Mouse (Mus musculus) E14TG2a.4 (cell line): ENCODE results near the gene Tmem210.
A peak's percentile ranks its signal among the peaks of the same experiment; 100 is the strongest.

Experiments used
- H3K27me3 ChIP-seq: 2 replicates; pipeline ENCODE4 v1.6.1; 2014; ENCODE audit warnings: low read length, control low read depth; ENCODE audit not compliant: insufficient read depth
- H3K36me3 ChIP-seq: 2 replicates; pipeline ENCODE4 v1.6.1; 2014; ENCODE audit warnings: low read length, control low read depth; ENCODE audit not compliant: insufficient read depth
- H3K4me1 ChIP-seq: replicated peaks from 2 replicates; pipeline ENCODE4 v1.6.1; 2014; ENCODE audit warnings: low read depth, low read length, control low read depth
- H3K4me3 ChIP-seq: replicated peaks from 2 replicates; pipeline ENCODE4 v1.5.1; 2014; ENCODE audit warnings: mild to moderate bottlenecking, low read length
- H3K9me3 ChIP-seq: 2 replicates; pipeline ENCODE4 v1.6.1; 2014; ENCODE audit warnings: low read length, control low read depth
- CTCF ChIP-seq: conservative IDR thresholded peaks from 2 replicates; pipeline ENCODE4 v1.5.1; 2014; ENCODE audit warnings: low read length
- NANOG ChIP-seq: IDR thresholded peaks from 2 replicates; pipeline ENCODE4 v1.6.1; 2014; ENCODE audit warnings: borderline replicate concordance, low read length, mixed read lengths
- POU5F1 ChIP-seq: IDR thresholded peaks from 2 replicates; pipeline ENCODE4 v1.6.1; 2014; ENCODE audit warnings: low read length, borderline replicate concordance

Gene Tmem210

GRCm38 (mm10) chr2:25262795-25263622 is 24.9 kb upstream of the Tmem210 start:
- no peaks in the 10 kb centered on the region for H3K9me3 ChIP-seq
- no peak for TF ChIP-seq POU5F1
- no peak for TF ChIP-seq NANOG
- no peak for TF ChIP-seq CTCF
- H3K36me3 ChIP-seq: peaks cover 45% of the 10 kb centered on the region
- peaks cover 10% of the 10 kb centered on the region for H3K27me3 ChIP-seq
- H3K4me3 ChIP-seq: peak overlapping the region; percentile 95
- peaks cover 62% of the 10 kb centered on the region for H3K4me1 ChIP-seq

- peaks cover 53% of the 10 kb centered on the region for H3K36me3 ChIP-seq
- peak overlapping the region; percentile 95 for H3K4me3 ChIP-seq
- peaks cover 64% of the 10 kb centered on the region for H3K4me1 ChIP-seq
- TF ChIP-seq POU5F1 (no peak), NANOG (no peak), CTCF (no peak)
- peaks cover 10% of the 10 kb centered on the region for H3K27me3 ChIP-seq
- H3K9me3 ChIP-seq: no peaks in the 10 kb centered on the region
These were observed 24.2 kb upstream of the Tmem210 start for GRCm38 (mm10) chr2:25263623-25264285.

- Histone ChIP-seq H3K4me3 (peak overlapping the region; percentile 95), H3K27me3 (peaks cover 10% of the 10 kb centered on the region), H3K9me3 (no peaks in the 10 kb centered on the region), H3K4me1 (peaks cover 63% of the 10 kb centered on the region), H3K36me3 (peaks cover 58% of the 10 kb centered on the region)
- no peak for TF ChIP-seq NANOG
- TF ChIP-seq POU5F1: no peak
- no peak for TF ChIP-seq CTCF
These were observed 23.7 kb upstream of the Tmem210 start for GRCm38 (mm10) chr2:25264286-25264660.

GRCm38 (mm10) chr2:25264851-25265250 is 23.1 kb upstream of the Tmem210 start:
- TF ChIP-seq NANOG: no peak
- H3K27me3 ChIP-seq: peaks cover 10% of the 10 kb centered on the region
- no peaks in the 10 kb centered on the region for H3K9me3 ChIP-seq
- H3K36me3 ChIP-seq: peaks cover 64% of the 10 kb centered on the region
- H3K4me3 ChIP-seq: peak overlapping the region; percentile 95
- H3K4me1 ChIP-seq: peaks cover 64% of the 10 kb centered on the region

GRCm38 (mm10) chr2:25265897-25266656 is 21.9 kb upstream of the Tmem210 start:
- Histone ChIP-seq H3K4me1 (peaks cover 75% of the 10 kb centered on the region), H3K36me3 (peaks cover 76% of the 10 kb centered on the region), H3K27me3 (peaks cover 10% of the 10 kb centered on the region), H3K9me3 (no peaks in the 10 kb centered on the region), H3K4me3 (peak overlapping the region; percentile 60)
- TF ChIP-seq CTCF: no peak
- TF ChIP-seq NANOG: no peak
- no peak for TF ChIP-seq POU5F1

- peaks cover 82% of the 10 kb centered on the region for H3K36me3 ChIP-seq
- peaks cover 10% of the 10 kb centered on the region for H3K27me3 ChIP-seq
- peak overlapping the region; percentile 60 for H3K4me3 ChIP-seq
- peaks cover 76% of the 10 kb centered on the region for H3K4me1 ChIP-seq
- H3K9me3 ChIP-seq: no peaks in the 10 kb centered on the region
- TF ChIP-seq NANOG: no peak
- TF ChIP-seq POU5F1: no peak
- no peak for TF ChIP-seq CTCF
These were observed 21.2 kb upstream of the Tmem210 start for GRCm38 (mm10) chr2:25266720-25267119.

- no peaks in the 10 kb centered on the region for H3K9me3 ChIP-seq
- H3K36me3 ChIP-seq: peaks cover 83% of the 10 kb centered on the region
- H3K4me3 ChIP-seq: peak overlapping the region; percentile 60
- no peak for TF ChIP-seq NANOG
- no peak for TF ChIP-seq POU5F1
- no peak for TF ChIP-seq CTCF
- H3K4me1 ChIP-seq: peaks cover 74% of the 10 kb centered on the region
- H3K27me3 ChIP-seq: peaks cover 10% of the 10 kb centered on the region
These were observed 20.7 kb upstream of the Tmem210 start for GRCm38 (mm10) chr2:25267241-25267640.

GRCm38 (mm10) chr2:25267746-25268309 is 20.1 kb upstream of the Tmem210 start:
- no peaks in the 10 kb centered on the region for H3K9me3 ChIP-seq
- H3K36me3 ChIP-seq: peaks cover 83% of the 10 kb centered on the region
- H3K4me3 ChIP-seq: 0 out of 2 replicates have a peak overlapping the region, but pooled peaks have one; percentile 60
- no peak for TF ChIP-seq POU5F1
- TF ChIP-seq CTCF: no peak
- no peak for TF ChIP-seq NANOG
- peaks cover 77% of the 10 kb centered on the region for H3K4me1 ChIP-seq
- H3K27me3 ChIP-seq: peaks cover 10% of the 10 kb centered on the region
